Mouse (Mus musculus) heart, postnatal 10 days (tissue): ENCODE results near the gene Rpa3. TPM values are rescaled to one million over a fixed set of nuclear protein-coding genes. Genes with fewer than 3 reads are reported as not detected.
A peak's percentile ranks its signal among the peaks of the same experiment; 100 is the strongest.

Experiments used
- DNase-seq, 2 experiments: peaks; one replicate each; pipeline ENCODE4 v3.0.0; 2021
- intact Hi-C: fragments of 180-260 bp; cut with DNase I; formaldehyde crosslinking; loops from one replicate; pipeline ENCODE4 v1.15.1; 2025
- total RNA-seq, 2 experiments: library from RNA; stranded (reverse); gene quantifications; 2 replicates each; pipeline ENCODE4 v1.2.3; 2021

Rpa3 gene
- total RNA-seq: 10 to 100 TPM; 22.5 to 30.5 TPM

DNA sequence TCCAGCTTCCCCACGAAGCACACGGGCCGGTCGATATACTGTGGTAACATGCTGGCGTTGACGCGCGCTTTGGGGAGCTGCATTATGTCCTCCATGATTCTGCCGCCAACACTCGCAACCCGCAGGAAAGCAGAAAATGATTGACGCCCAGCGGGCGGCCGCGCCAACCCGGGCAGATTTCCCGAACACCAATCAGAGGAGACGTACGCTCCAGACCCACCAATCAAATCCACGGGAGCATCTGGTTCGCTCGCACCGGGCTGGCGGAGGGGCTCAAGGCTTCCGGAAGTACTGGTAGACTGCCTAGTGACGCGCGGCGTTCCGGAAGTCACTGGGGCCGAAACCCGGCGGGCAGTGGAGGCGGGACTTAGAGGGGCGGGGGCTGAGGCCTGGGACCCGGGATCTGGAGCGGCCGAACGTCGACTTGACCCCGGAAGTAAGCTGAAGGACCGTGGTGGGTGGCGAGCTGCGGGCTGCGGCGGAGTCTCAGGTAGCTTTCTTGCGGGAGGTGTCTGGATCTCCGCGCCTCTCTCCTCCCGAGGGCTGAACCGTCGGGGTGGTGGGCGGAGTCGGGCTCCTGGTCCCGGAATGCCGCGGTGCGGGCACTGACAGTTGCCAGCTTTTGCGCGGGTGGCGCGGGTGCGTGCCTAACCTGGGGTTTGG, at the start of gene Rpa3, which contains the start of the genes Umad1 and Gm45062:
Gene Rpa3, minus strand, starts transcription at position 170 of the 663 bp plus-strand sequence.
Gene Umad1, plus strand, starts transcription at position 285 of the 663 bp plus-strand sequence.
Gene Gm45062, plus strand, starts transcription at position 447 of the 663 bp plus-strand sequence.
- DNase-seq: peak; percentile 98
- intact Hi-C loops: loop anchor here (5.0 kb wide), 1 partner anchor 47 kb away; no protein-coding TSS in a partner anchor

GRCm38 (mm10) chr6:8307878-8308775, 49.2 kb upstream of the Rpa3 start:
- intact Hi-C loops: no loop called here
- no peak for DNase-seq

GRCm38 (mm10) chr6:8299066-8299863, 40.3 kb upstream of the Rpa3 start:
- intact Hi-C loops: no loop called here
- no peak for DNase-seq

DNA sequence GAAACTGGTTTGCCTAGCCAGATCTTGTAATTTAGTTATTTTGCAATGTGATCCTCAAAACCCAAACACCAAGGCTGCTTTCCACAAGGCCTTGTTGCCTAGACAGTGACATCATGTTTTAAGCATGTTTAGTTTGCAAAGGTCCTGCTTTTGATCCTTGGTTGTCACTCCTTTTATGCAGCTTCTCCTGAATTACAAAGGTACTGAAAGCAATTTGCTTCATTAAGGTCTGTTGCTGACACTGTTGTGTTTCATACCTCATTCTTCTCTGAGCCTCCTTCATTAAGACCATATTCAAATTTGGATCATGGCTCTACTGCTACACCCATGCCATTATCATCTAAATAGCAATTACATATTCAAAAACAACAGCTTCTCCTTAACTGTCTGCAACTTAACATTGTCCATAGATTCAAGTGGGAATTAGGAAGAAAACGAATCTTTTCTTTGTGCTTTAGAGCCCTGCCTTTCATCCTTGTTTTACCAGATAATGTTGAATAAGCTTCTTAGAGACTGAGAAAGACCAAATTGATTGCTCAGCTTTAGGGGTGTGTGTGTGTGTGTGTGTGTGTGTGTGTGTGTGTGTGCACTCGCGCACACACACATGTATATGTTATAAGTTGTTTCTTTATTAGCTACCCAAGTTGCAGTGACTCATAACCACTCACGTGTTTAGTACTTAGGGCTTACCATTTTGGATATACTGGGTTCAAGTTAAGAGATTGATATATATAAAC, 35.2 kb upstream of the Rpa3 start:
- intact Hi-C loops: no loop called here
- DNase-seq: no peak

GRCm38 (mm10) chr6:8288755-8289580, 30.0 kb upstream of the Rpa3 start:
- intact Hi-C loops: no loop called here
- DNase-seq: no peak

DNA sequence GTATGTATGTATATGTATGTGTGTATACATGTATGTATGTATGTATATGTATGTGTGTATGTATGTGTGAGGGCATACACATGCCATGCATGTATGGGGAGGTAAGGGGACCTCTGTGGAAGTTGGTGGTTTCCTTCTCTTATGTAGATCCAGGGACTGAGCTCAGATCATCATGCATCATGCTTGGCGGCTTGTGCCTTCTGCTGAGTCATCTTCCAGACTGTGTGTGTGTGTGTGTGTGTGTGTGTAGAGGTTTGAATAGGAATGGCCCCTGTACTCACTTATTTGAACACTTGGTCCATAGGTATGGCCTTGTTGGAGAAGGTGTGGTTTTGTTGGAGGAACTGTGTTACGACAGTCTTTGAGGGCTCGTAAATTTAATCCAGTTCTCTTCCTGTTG, 27.2 kb upstream of the Rpa3 start:
- DNase-seq: no peak
- intact Hi-C loops: no loop called here

DNA sequence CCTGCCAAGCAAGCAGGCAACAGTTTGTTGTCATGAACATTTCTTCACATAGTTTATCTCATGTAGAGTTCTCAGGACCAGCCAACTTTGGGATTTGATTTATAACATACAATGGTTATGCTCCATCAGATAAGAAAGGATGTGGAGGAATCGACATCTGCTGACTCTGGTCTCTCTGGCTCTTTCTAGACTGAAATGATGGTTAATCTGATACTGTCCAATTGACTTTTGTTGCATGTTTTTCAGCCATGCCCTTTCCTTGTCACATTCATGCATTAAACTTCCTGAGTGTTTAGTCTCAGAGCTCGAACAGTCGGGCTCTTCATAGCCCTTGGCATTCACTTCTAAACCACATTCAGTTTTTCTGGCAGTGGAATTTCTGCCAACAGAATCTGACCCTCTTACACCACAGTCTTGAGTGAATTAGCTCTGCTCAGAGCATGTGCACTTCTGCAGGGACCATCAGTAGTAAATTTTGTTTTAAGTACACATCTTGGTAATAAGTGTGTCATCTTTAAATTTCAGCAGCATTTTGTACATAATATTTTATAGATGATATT, 26.5 kb upstream of the Rpa3 start:
- intact Hi-C loops: no loop called here
- DNase-seq: no peak

DNA sequence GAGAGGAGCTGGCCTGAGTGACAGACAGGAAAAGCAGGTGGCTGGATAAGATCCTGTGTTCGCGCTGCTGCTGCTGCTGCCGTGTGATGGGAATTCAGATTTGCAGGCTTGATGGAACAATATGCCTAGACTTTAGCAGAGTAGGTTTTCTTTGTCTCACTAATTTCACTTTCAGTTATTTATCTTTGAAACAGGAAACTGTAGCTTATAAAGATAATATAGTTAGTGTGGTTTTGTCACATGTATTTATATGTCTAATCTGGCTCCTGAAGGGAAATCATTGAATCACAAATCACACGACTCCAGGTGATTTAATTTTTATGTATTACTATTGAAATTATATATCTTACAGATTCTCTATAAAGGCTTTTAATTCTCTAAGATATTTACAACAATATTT, 24.3 kb upstream of the Rpa3 start:
- DNase-seq: no peak
- intact Hi-C loops: no loop called here

DNA sequence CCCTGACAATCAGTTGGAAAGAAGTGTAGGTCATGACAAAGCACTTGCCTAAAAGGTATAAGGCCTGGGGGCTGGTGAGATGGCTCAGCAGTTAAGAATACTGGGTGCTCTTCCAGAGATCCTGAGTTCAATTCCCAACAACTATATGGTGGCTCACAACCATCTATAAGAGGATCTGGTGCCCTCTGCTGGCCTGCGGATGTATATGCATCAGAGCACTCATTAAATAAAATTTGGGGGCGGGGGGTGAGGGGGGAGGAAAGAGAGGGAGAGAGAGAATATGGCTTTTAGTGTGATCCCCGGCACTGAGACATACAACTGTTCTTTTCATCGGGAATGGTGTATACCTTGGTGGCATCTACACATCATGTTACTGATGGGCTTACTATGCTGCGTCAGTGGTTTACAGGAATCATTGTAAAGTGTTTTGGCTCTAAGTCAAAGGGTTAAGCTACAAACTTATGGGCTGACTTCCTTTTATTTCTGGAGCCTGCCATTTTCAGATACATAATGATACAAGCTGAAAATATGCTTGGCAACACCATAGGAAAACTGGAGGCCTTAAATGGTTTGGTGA, 19.5 kb upstream of the Rpa3 start:
- intact Hi-C loops: loop anchor here (5.0 to 10.0 kb wide), 4 partner anchors 124 to 554 kb away; partner anchors contain the start of gene Glcci1
- DNase-seq: no peak

GRCm38 (mm10) chr6:8276431-8276830, 17.5 kb upstream of the Rpa3 start:
- intact Hi-C loops: loop anchor here (5.0 to 10.0 kb wide), 4 partner anchors 126 to 556 kb away; partner anchors contain the start of gene Glcci1

DNA sequence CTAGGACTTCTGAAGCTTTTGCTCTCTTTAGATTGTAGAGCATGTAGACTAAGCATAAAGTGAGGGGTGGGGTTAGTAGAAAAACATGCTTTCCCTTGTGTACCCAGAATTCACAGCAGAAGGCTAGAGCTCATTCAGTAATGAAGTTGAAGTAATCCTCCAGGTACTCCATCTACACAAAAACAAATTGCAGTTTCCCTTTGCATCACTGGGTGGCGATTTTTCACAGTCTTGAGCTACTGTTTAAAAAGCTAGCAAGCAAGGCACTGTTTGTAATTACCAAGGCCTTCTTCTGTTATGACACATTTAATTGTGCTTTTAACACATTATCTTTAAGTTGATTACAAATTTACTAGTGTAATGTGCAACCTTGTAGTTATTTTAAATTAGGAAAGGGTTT, 16.1 kb upstream of the Rpa3 start:
- peak; percentile 83 to 84 for DNase-seq
- intact Hi-C loops: loop anchor here (1.0 to 10.0 kb wide), 5 partner anchors 127 to 557 kb away; partner anchors contain the start of gene Glcci1

More at GRCm38 (mm10) chr6:8276431-8276830, 17.5 kb upstream of the Rpa3 start:
- no peak for DNase-seq

GRCm38 (mm10) chr6:8274387-8275054, 15.5 kb upstream of the Rpa3 start:
- DNase-seq: peak; percentile 49 to 75
- intact Hi-C loops: loop anchor here (1.0 to 10.0 kb wide), 5 partner anchors 128 to 558 kb away; partner anchors contain the start of gene Glcci1

- no peak for DNase-seq
- intact Hi-C loops: loop anchor here (10.0 kb wide), 1 partner anchor 206 kb away; no protein-coding TSS in a partner anchor
These were observed 12.1 kb upstream of the Rpa3 start for GRCm38 (mm10) chr6:8271047-8271446.

DNA sequence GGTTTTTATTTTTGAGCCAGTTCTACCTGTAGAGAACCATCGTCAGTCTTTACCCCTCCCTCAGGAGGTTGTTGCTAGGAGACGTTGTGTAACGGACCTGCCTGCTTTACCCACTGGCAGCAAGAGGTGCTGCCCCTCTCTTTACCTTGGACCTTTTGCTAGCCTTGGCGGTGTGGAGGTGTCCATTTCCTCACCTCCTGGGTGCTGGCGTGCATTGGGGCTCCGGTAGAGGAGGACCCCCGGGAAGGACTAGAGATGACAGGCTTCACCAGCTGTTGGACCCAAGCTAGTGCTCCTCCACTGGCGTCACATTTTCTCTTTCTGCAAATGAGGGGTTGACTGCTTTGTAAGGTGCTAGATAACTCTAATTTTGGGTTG, 683 bp upstream of the Rpa3 start:
- no peak for DNase-seq
- intact Hi-C loops: loop anchor here (5.0 kb wide), 1 partner anchor 47 kb away; no protein-coding TSS in a partner anchor

DNA sequence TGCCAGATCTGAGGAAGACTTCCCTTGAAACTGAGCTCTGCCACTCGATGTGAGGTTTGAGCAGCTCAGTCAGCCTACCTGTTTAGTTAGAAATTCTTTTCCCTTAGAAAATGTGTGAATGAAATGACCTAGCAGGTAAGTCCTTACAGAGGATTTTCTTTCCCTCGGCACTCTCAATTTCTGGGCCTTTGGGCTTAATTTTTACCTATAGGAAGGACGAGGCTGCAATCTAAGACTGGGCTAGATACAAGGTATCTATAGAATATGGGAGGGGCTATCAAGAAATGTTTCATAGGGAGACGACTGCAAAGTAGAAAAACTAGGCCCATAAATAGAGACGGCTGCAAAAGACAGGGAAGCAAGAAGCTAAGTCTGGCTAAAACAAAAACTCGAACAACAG, 657 bp downstream of the Rpa3 start:
- DNase-seq: no peak
- intact Hi-C loops: loop anchor here (5.0 kb wide), 1 partner anchor 46 kb away; no protein-coding TSS in a partner anchor

- intact Hi-C loops: no loop called here
- no peak for DNase-seq
These were observed 30.4 kb downstream of the Rpa3 start for GRCm38 (mm10) chr6:8228596-8228995.

- no peak for DNase-seq
- intact Hi-C loops: no loop called here
These were observed 31.9 kb downstream of the Rpa3 start for GRCm38 (mm10) chr6:8227035-8227434.
